Mouse (Mus musculus): Measurements from ENCODE around the gene Fam171a2.

Gene Fam171a2

GRCm38 (mm10) chr11:102455740-102456396, 8.4 kb upstream of the Fam171a2 start:
- DNase-seq (ENCODE audit: low read depth): peak; percentile 93

- DNase-seq (ENCODE audit: low read depth): no peak
These were observed 5.6 kb upstream of the Fam171a2 start for GRCm38 (mm10) chr11:102453131-102453530.

- no peak for DNase-seq (ENCODE audit: low read depth)
These were observed 1.8 kb upstream of the Fam171a2 start for GRCm38 (mm10) chr11:102449043-102450008.

- DNase-seq (ENCODE audit: low read depth): no peak
These were observed 845 bp upstream of the Fam171a2 start for GRCm38 (mm10) chr11:102448327-102448726.

- peak; percentile 61 for DNase-seq (ENCODE audit: low read depth)
These were observed 661 bp downstream of the Fam171a2 start for GRCm38 (mm10) chr11:102446581-102447461.

GRCm38 (mm10) chr11:102445891-102446361, 1.6 kb downstream of the Fam171a2 start:
- peak; percentile 58 for DNase-seq (ENCODE audit: low read depth)

- DNase-seq (ENCODE audit: low read depth): peak; percentile 51
These were observed 2.1 kb downstream of the Fam171a2 start for GRCm38 (mm10) chr11:102445264-102445890.

- no peak for DNase-seq (ENCODE audit: low read depth)
These were observed 2.7 kb downstream of the Fam171a2 start for GRCm38 (mm10) chr11:102444781-102445180.

GRCm38 (mm10) chr11:102444321-102444720, 3.2 kb downstream of the Fam171a2 start:
- peak; percentile 74 for DNase-seq (ENCODE audit: low read depth)

- no peak for DNase-seq (ENCODE audit: low read depth)
These were observed 3.7 kb downstream of the Fam171a2 start for GRCm38 (mm10) chr11:102443740-102444139.

- DNase-seq (ENCODE audit: low read depth): no peak
These were observed 5.4 kb downstream of the Fam171a2 start for GRCm38 (mm10) chr11:102442089-102442488.

GRCm38 (mm10) chr11:102441434-102441833, 6.0 kb downstream of the Fam171a2 start:
- no peak for DNase-seq (ENCODE audit: low read depth)

GRCm38 (mm10) chr11:102440255-102440654, 7.2 kb downstream of the Fam171a2 start:
- no peak for DNase-seq (ENCODE audit: low read depth)

GRCm38 (mm10) chr11:102439093-102440082, 8.1 kb downstream of the Fam171a2 start:
- DNase-seq (ENCODE audit: low read depth): no peak

- DNase-seq (ENCODE audit: low read depth): no peak
These were observed 9.0 kb downstream of the Fam171a2 start for GRCm38 (mm10) chr11:102438212-102439092.

- no peak for DNase-seq (ENCODE audit: low read depth)
These were observed 10.1 kb downstream of the Fam171a2 start for GRCm38 (mm10) chr11:102437120-102438061.

- peak; percentile 68 for DNase-seq (ENCODE audit: low read depth)
These were observed 11.1 kb downstream of the Fam171a2 start for GRCm38 (mm10) chr11:102436471-102436790.
